ENCODE assay signal across 15 mouse cellular contexts in the genomic region with DNA sequence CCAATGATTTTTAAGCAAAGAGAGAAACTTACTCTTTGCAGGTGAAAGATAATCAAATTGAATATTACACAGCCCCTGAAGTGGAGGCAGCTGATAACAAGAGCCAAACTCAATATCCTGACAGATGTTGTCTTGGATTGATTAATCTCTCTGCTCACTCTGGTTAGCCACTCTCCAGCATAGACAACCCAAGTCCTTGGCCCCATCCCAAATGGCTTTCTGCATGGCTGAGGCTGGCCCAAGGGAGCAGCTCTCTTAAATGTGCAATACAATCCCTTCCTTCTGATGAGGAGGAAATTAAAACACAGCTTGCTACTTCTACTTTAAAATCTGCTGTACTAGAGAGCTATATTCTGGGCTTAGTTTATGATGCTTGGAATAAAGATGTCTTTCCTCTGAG.
A peak's percentile ranks its signal among the peaks of the same experiment; 100 is the strongest.
DNase-seq lines count a peak whose midpoint lies in the region; ATAC-seq and TF ChIP-seq lines count a peak whose summit lies in the region.
"Had no signal": no experiment of that assay in that cellular context is flagged by ENCODE, and none has a peak within 500 bp of the region (broad histone marks: within the 10 kb centered on the region; RNA-seq: fewer than 3 reads in every experiment).

No protein-coding gene starts in this region.

- no peaks in the 10 kb centered on the region for H3K79me2 ChIP-seq in heart, adult 2 months (replicated peaks; ENCODE audit: control insufficient read depth, insufficient read depth, low read length)

- no peaks in the 10 kb centered on the region for H3K4me1 ChIP-seq in heart, adult 2 months (ENCODE audit: control insufficient read depth, insufficient read depth, low read length)
- no peaks in the 10 kb centered on the region for H3K4me1 ChIP-seq in heart, embryonic 11.5 days (ENCODE audit: control insufficient read depth, insufficient read depth, low read length)
- H3K4me1 ChIP-seq: liver, embryonic 15.5 days had no signal

- no peak for TF ChIP-seq EP300 in heart, adult 2 months (IDR thresholded peaks at IDR 0.05; ENCODE audit: insufficient read depth, low read depth, low read length)

- intact Hi-C loops in heart, adult 2 months (cut with DNase I) = no loop called here
- intact Hi-C loops in gastrocnemius, postnatal 14 days (cut with DNase I; ENCODE audit: low total_unique reads) = no loop called here

- H3K27ac ChIP-seq in heart, adult 2 months = no peak overlapping the region
- no peak overlapping the region for H3K27ac ChIP-seq in heart, embryonic 11.5 days (ENCODE audit: low read depth, low read length)
- H3K27ac ChIP-seq: forebrain, embryonic 10.5 days; layer of hippocampus, adult 2 months; liver, embryonic 15.5 days; midbrain, embryonic 15.5 days had no signal

- H3K36me3 ChIP-seq in heart, adult 2 months (ENCODE audit: control insufficient read depth, insufficient read depth, low read length) = no peaks in the 10 kb centered on the region
- H3K36me3 ChIP-seq in heart, embryonic 11.5 days (ENCODE audit: control insufficient read depth, insufficient read depth, low read length) = no peaks in the 10 kb centered on the region
- H3K36me3 ChIP-seq: forebrain, embryonic 10.5 days; liver, embryonic 15.5 days; midbrain, embryonic 15.5 days had no signal

- no peak overlapping the region for H3K9ac ChIP-seq in heart, adult 2 months (ENCODE audit: low read depth, low read length)
- no peak overlapping the region for H3K9ac ChIP-seq in heart, embryonic 11.5 days (ENCODE audit: low read depth, low read length)
- H3K9ac ChIP-seq: liver, embryonic 15.5 days; midbrain, embryonic 15.5 days had no signal

- no peak for TF ChIP-seq POLR2A in heart, adult 2 months (IDR thresholded peaks at IDR 0.05; ENCODE audit: insufficient read depth, low read depth, low read length)

- H3K27me3 ChIP-seq in heart, adult 2 months (ENCODE audit: control insufficient read depth, insufficient read depth, low read length) = no peaks in the 10 kb centered on the region
- no peaks in the 10 kb centered on the region for H3K27me3 ChIP-seq in heart, embryonic 11.5 days (ENCODE audit: control insufficient read depth, insufficient read depth, low read length)
- H3K27me3 ChIP-seq: liver, embryonic 15.5 days; midbrain, embryonic 15.5 days had no signal

- H3K4me3 ChIP-seq in heart, adult 2 months = no peak overlapping the region
- no peak overlapping the region for H3K4me3 ChIP-seq in heart, embryonic 11.5 days (ENCODE audit: low read depth, low read length)
- H3K4me3 ChIP-seq: forebrain, embryonic 10.5 days; layer of hippocampus, adult 2 months; liver, embryonic 15.5 days; midbrain, embryonic 15.5 days had no signal

- no peak for ATAC-seq in heart, embryonic 11.5 days (replicated peaks; ENCODE audit: insufficient number of reproducible peaks, low FRiP score, low TSS enrichment)
- no peak for ATAC-seq in erythroid progenitor cell, adult 5-6 weeks (replicated peaks; ENCODE audit: low FRiP score, poor library complexity, severe bottlenecking)
- ATAC-seq: activated CD4-positive, CD25-positive, alpha-beta regulatory T cell, adult 4 months; midbrain, embryonic 15.5 days had no signal

- DNase-seq in heart, adult 2 months = peak; percentile 29 to 33
- peak; percentile 22 for DNase-seq in Muller cell, postnatal 12 days (ENCODE audit: inconsistent ontology term)
- peak; percentile 71 to 79 for DNase-seq in cerebellum, adult 18-20 months
- DNase-seq in gastrocnemius, postnatal 14 days = peak; percentile 21
- DNase-seq in thymus, adult 18-20 months = no peak
- DNase-seq: kidney, adult 2 months; lung, postnatal 36 days; thymus, postnatal 25 days had no signal

- no peak overlapping the region for H3K4me2 ChIP-seq in heart, embryonic 11.5 days
- H3K4me2 ChIP-seq: liver, embryonic 15.5 days; midbrain, embryonic 15.5 days had no signal

- TF ChIP-seq CTCF in heart, adult 2 months (IDR thresholded peaks at IDR 0.05) = no peak

- H3K9me3 ChIP-seq in heart, embryonic 11.5 days (replicated peaks; ENCODE audit: control insufficient read depth, low read length) = no peaks in the 10 kb centered on the region
- H3K9me3 ChIP-seq: forebrain, embryonic 10.5 days; liver, embryonic 15.5 days; midbrain, embryonic 15.5 days had no signal

Comparison
In these comparisons a context has a peak if more than half of its experiments do, and no peak if none do; other contexts are left out.
1. DNase-seq: peak in heart, adult 2 months (2 of 2), Muller cell, postnatal 12 days (single experiment), cerebellum, adult 18-20 months (2 of 2) and gastrocnemius, postnatal 14 days (single experiment); none in thymus, adult 18-20 months (0 of 2).